Mouse (Mus musculus) cerebellum, postnatal 36 days (tissue): ENCODE measurements around the gene Gm13088.
"Not testable (repeated sequence)": the region's sequence is repeated elsewhere in the genome, so short reads cannot be mapped to it uniquely, and the experiment has no call there.

Experiments used
- DNase-seq, 2 experiments: peaks; one replicate each; pipeline ENCODE4 v3.0.0; 2021 to 2022; ENCODE audit warnings: mixed read lengths in 2 of 2

The Gm13088 gene

GRCm38 (mm10) chr4:143657146-143657545 lies at the start of gene Gm13088:
Gene Gm13088 (minus strand): TSS chr4:143657246.
- DNase-seq: not testable (repeated sequence)

GRCm38 (mm10) chr4:143702611-143703010 lies 45.6 kb upstream of the Gm13088 start, which contains the start of gene Gm13089:
Gene Gm13089 (minus strand): TSS chr4:143702711.
- no peak for DNase-seq

GRCm38 (mm10) chr4:143618101-143618500 lies 38.9 kb downstream of the Gm13088 start:
- DNase-seq: not testable (repeated sequence)

GRCm38 (mm10) chr4:143614703-143615102 lies 42.3 kb downstream of the Gm13088 start, which contains the start of gene Gm13083:
Gene Gm13083 (plus strand): TSS chr4:143615003.
- DNase-seq: not testable (repeated sequence)

- not testable (repeated sequence) for DNase-seq
Observed at GRCm38 (mm10) chr4:143611927-143612326, 45.1 kb downstream of the Gm13088 start.
